Mouse (Mus musculus): ENCODE data around the gene Dnmt3a. TPM values are rescaled to one million over a fixed set of nuclear protein-coding genes. Genes with fewer than 3 reads are reported as not detected.

Gene Dnmt3a
- polyA plus RNA-seq, 1 experiment from 2014 or later, result 142 TPM

GRCm38 (mm10) chr12:3838009-3838408 lies 32.2 kb downstream of the Dnmt3a start:
- Histone ChIP-seq H3K4me2 (no peak overlapping the region), H3K27me3 (replicated peaks) (no peaks in the 10 kb centered on the region), H3K9ac (no peak overlapping the region), H3K4me1 (replicated peaks) (peaks cover 62% of the 10 kb centered on the region), H3K4me3 (no peak overlapping the region), H3K9me3 (replicated peaks) (no peaks in the 10 kb centered on the region), H3K27ac (ENCODE audit: poor library complexity, severe bottlenecking) (no peak overlapping the region), H3K36me3 (peaks cover 73% of the 10 kb centered on the region)
- 68% methylated on average over 4 of the region's 4 CpGs for WGBS
- ATAC-seq (ENCODE audit: insufficient number of reproducible peaks, low FRiP score), result no peak

- H3K36me3 ChIP-seq, result peaks cover 77% of the 10 kb centered on the region
- 87% methylated on average over 1 of the region's 1 CpGs for WGBS
Observed at GRCm38 (mm10) chr12:3839662-3840061, 33.9 kb downstream of the Dnmt3a start.

DNA sequence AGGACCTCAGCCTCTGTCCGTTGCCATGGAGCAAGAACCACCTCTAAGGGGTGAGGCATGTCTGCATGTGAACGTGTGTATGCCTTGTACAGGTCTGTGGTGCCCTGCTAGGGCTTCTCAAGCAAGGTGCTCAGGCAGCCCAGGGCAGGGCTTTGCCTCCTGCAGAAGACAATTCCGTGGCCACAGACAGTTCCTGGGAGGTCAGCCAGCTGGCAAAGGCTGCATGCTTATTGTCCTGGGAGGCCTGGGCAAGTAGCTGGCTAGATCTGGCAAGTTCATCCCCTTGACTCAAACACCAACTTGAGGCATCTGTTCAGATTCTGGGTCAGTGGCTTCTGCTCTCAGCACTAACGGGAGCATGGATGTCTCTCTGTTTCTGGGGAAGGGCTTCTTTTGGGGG lies 35.3 kb downstream of the Dnmt3a start:
- Histone ChIP-seq H3K9ac (no peak overlapping the region), H3K9me3 (replicated peaks) (no peaks in the 10 kb centered on the region), H3K27me3 (replicated peaks) (no peaks in the 10 kb centered on the region), H3K36me3 (peaks cover 74% of the 10 kb centered on the region), H3K4me2 (no peak overlapping the region), H3K4me1 (replicated peaks) (peaks cover 49% of the 10 kb centered on the region), H3K27ac (ENCODE audit: poor library complexity, severe bottlenecking) (no peak overlapping the region), H3K4me3 (no peak overlapping the region)
- ATAC-seq (ENCODE audit: insufficient number of reproducible peaks, low FRiP score), result no peak
- WGBS, result 64% methylated on average over 4 of the region's 4 CpGs

More at GRCm38 (mm10) chr12:3839662-3840061, 33.9 kb downstream of the Dnmt3a start:
- H3K27ac ChIP-seq (ENCODE audit: poor library complexity, severe bottlenecking), result no peak overlapping the region
- no peak overlapping the region for H3K4me2 ChIP-seq
- H3K9ac ChIP-seq, result no peak overlapping the region
- peaks cover 62% of the 10 kb centered on the region for H3K4me1 ChIP-seq (replicated peaks)
- ATAC-seq (ENCODE audit: insufficient number of reproducible peaks, low FRiP score), result no peak
- no peaks in the 10 kb centered on the region for H3K27me3 ChIP-seq (replicated peaks)
- H3K9me3 ChIP-seq (replicated peaks), result no peaks in the 10 kb centered on the region
- H3K4me3 ChIP-seq, result no peak overlapping the region

GRCm38 (mm10) chr12:3842843-3843242 lies 37.0 kb downstream of the Dnmt3a start:
- Histone ChIP-seq H3K9me3 (replicated peaks) (no peaks in the 10 kb centered on the region), H3K4me1 (replicated peaks) (peaks cover 46% of the 10 kb centered on the region), H3K9ac (peak overlapping the region; percentile 49; the same call in 1 of the 2 replicates), H3K27ac (ENCODE audit: poor library complexity, severe bottlenecking) (peak overlapping the region; percentile 77), H3K27me3 (replicated peaks) (no peaks in the 10 kb centered on the region), H3K4me3 (no peak overlapping the region), H3K4me2 (peak overlapping the region; percentile 32; the same call in 1 of the 2 replicates), H3K36me3 (peaks cover 61% of the 10 kb centered on the region)
- ATAC-seq (ENCODE audit: insufficient number of reproducible peaks, low FRiP score), result no peak
- WGBS, result 53% methylated on average over 6 of the region's 6 CpGs

- Histone ChIP-seq H3K36me3 (peaks cover 59% of the 10 kb centered on the region), H3K27me3 (replicated peaks) (no peaks in the 10 kb centered on the region), H3K4me2 (peak overlapping the region; percentile 32), H3K4me1 (replicated peaks) (peaks cover 42% of the 10 kb centered on the region), H3K9ac (peak overlapping the region; percentile 49; the same call in 1 of the 2 replicates), H3K4me3 (no peak overlapping the region), H3K27ac (ENCODE audit: poor library complexity, severe bottlenecking) (peak overlapping the region; percentile 77), H3K9me3 (replicated peaks) (no peaks in the 10 kb centered on the region)
- 6% methylated on average over 7 of the region's 7 CpGs for WGBS
- ATAC-seq (ENCODE audit: insufficient number of reproducible peaks, low FRiP score), result peak; percentile 57; the same call in 1 of the 2 replicates
Observed at GRCm38 (mm10) chr12:3843371-3843861, 37.6 kb downstream of the Dnmt3a start.

- no peak overlapping the region for H3K4me3 ChIP-seq
- peaks cover 58% of the 10 kb centered on the region for H3K36me3 ChIP-seq
- 0 out of 2 replicates have a peak overlapping the region, but pooled peaks have one; percentile 43 for H3K9ac ChIP-seq
- peak overlapping the region; percentile 32 for H3K4me2 ChIP-seq
- H3K9me3 ChIP-seq (replicated peaks), result no peaks in the 10 kb centered on the region
- H3K27ac ChIP-seq (ENCODE audit: poor library complexity, severe bottlenecking), result peak overlapping the region; percentile 77
- H3K27me3 ChIP-seq (replicated peaks), result no peaks in the 10 kb centered on the region
- peaks cover 42% of the 10 kb centered on the region for H3K4me1 ChIP-seq (replicated peaks)
- WGBS, result 18% methylated on average over 7 of the region's 7 CpGs
- ATAC-seq (ENCODE audit: insufficient number of reproducible peaks, low FRiP score), result peak; percentile 43; the same call in 1 of the 2 replicates
Observed at GRCm38 (mm10) chr12:3843918-3844317, 38.1 kb downstream of the Dnmt3a start.

DNA sequence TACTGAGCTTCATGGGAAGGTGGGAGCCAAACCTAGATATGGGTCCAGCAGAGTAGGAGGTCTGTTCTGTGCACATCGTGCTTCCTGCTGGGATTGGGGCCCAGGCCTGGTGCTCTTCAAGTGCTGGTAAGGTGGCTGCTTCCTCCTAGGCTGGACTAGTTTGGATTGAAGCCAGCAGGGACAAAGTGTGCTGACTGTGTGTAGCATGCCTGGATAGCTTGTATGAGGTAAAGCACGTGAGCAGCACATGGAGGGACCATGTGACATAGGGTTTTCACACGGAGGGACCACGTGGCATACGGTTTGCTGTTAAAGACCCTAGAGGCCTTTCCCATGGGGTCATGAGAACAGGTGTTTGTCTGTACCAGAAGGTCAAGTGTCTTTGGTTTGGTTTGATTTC lies 38.5 kb downstream of the Dnmt3a start:
- Histone ChIP-seq H3K27ac (ENCODE audit: poor library complexity, severe bottlenecking) (peak overlapping the region; percentile 77), H3K4me3 (no peak overlapping the region), H3K9me3 (replicated peaks) (no peaks in the 10 kb centered on the region), H3K27me3 (replicated peaks) (no peaks in the 10 kb centered on the region), H3K4me1 (replicated peaks) (peaks cover 42% of the 10 kb centered on the region), H3K9ac (no peak overlapping the region), H3K4me2 (0 out of 2 replicates have a peak overlapping the region, but pooled peaks have one; percentile 32), H3K36me3 (peaks cover 57% of the 10 kb centered on the region)
- 58% methylated on average over 5 of the region's 5 CpGs for WGBS
- ATAC-seq (ENCODE audit: insufficient number of reproducible peaks, low FRiP score), result peak; percentile 41; the same call in 1 of the 2 replicates

GRCm38 (mm10) chr12:3849481-3849880 lies 43.7 kb downstream of the Dnmt3a start:
- H3K36me3 ChIP-seq, result peaks cover 64% of the 10 kb centered on the region
- no peak overlapping the region for H3K4me3 ChIP-seq
- H3K9me3 ChIP-seq (replicated peaks), result no peaks in the 10 kb centered on the region
- ATAC-seq (ENCODE audit: insufficient number of reproducible peaks, low FRiP score), result peak; percentile 27; the same call in 1 of the 2 replicates
- H3K27me3 ChIP-seq (replicated peaks), result no peaks in the 10 kb centered on the region
- H3K4me1 ChIP-seq (replicated peaks), result peaks cover 10% of the 10 kb centered on the region
- no peak overlapping the region for H3K9ac ChIP-seq
- 90% methylated on average over 13 of the region's 13 CpGs for WGBS
- no peak overlapping the region for H3K27ac ChIP-seq (ENCODE audit: poor library complexity, severe bottlenecking)
- H3K4me2 ChIP-seq, result no peak overlapping the region

DNA sequence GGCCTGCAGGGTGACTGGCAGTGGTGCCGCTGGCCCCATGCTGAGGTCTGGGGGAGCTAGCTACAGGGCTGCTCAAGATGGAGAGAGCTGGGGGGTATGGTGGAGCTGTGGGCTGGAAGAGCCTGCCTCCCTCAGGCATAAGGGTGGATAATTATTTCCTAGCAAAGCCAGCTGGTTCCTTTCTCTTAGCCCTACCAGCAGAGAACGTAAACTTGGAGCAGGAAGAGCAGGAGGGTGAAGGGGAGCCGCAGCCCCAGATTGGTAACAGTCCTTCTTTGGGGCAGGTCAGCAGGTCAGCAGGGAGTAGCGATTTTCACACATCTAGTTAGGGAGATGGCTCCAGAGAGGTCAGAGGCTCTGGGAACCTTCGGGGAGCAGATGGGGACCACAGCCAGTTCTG lies 44.4 kb downstream of the Dnmt3a start:
- no peak for ATAC-seq (ENCODE audit: insufficient number of reproducible peaks, low FRiP score)
- H3K4me1 ChIP-seq (replicated peaks), result peaks cover 13% of the 10 kb centered on the region
- WGBS, result 48% methylated on average over 5 of the region's 5 CpGs
- no peak overlapping the region for H3K4me3 ChIP-seq
- no peaks in the 10 kb centered on the region for H3K27me3 ChIP-seq (replicated peaks)
- no peak overlapping the region for H3K9ac ChIP-seq
- peaks cover 64% of the 10 kb centered on the region for H3K36me3 ChIP-seq
- no peaks in the 10 kb centered on the region for H3K9me3 ChIP-seq (replicated peaks)
- H3K27ac ChIP-seq (ENCODE audit: poor library complexity, severe bottlenecking), result no peak overlapping the region
- no peak overlapping the region for H3K4me2 ChIP-seq

GRCm38 (mm10) chr12:3850731-3851130 lies 44.9 kb downstream of the Dnmt3a start:
- no peak for ATAC-seq (ENCODE audit: insufficient number of reproducible peaks, low FRiP score)
- Histone ChIP-seq H3K36me3 (peaks cover 59% of the 10 kb centered on the region), H3K27ac (ENCODE audit: poor library complexity, severe bottlenecking) (no peak overlapping the region)

DNA sequence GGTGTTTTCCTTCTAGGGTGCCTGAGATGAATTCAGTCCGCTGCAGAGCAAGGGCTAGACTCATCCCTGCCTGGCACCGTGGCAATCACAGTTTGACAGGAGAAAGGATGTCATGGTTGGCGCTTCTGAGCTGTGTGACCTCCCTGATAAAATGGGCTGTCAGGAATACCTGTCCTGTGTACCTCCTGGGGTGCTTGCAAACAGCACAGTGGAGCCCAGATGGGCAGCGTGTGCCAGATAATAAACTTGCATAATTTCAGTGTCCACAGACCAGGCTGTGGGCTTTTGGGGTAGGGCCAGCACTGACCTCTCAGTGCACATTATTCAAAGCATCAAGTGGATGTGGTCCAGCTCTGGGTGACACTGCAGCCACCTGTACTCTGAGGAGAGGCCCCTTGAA lies 45.4 kb downstream of the Dnmt3a start:
- no peaks in the 10 kb centered on the region for H3K27me3 ChIP-seq (replicated peaks)
- no peaks in the 10 kb centered on the region for H3K9me3 ChIP-seq (replicated peaks)
- no peak for ATAC-seq (ENCODE audit: insufficient number of reproducible peaks, low FRiP score)
- peaks cover 54% of the 10 kb centered on the region for H3K36me3 ChIP-seq
- H3K4me2 ChIP-seq, result no peak overlapping the region
- H3K9ac ChIP-seq, result no peak overlapping the region
- H3K4me1 ChIP-seq (replicated peaks), result peaks cover 22% of the 10 kb centered on the region
- WGBS, result 83% methylated on average over 4 of the region's 4 CpGs
- H3K4me3 ChIP-seq, result no peak overlapping the region
- no peak overlapping the region for H3K27ac ChIP-seq (ENCODE audit: poor library complexity, severe bottlenecking)

More at GRCm38 (mm10) chr12:3850731-3851130, 44.9 kb downstream of the Dnmt3a start:
- H3K4me1 ChIP-seq (replicated peaks), result peaks cover 19% of the 10 kb centered on the region
- no peak overlapping the region for H3K4me3 ChIP-seq
- H3K9me3 ChIP-seq (replicated peaks), result no peaks in the 10 kb centered on the region
- H3K27me3 ChIP-seq (replicated peaks), result no peaks in the 10 kb centered on the region
- 60% methylated on average over 6 of the region's 6 CpGs for WGBS
- H3K9ac ChIP-seq, result no peak overlapping the region
- no peak overlapping the region for H3K4me2 ChIP-seq

- 57% methylated on average over 5 of the region's 5 CpGs for WGBS
- Histone ChIP-seq H3K9me3 (replicated peaks) (no peaks in the 10 kb centered on the region), H3K36me3 (peaks cover 58% of the 10 kb centered on the region), H3K9ac (no peak overlapping the region), H3K27me3 (replicated peaks) (no peaks in the 10 kb centered on the region), H3K4me3 (no peak overlapping the region), H3K4me2 (no peak overlapping the region), H3K4me1 (replicated peaks) (peaks cover 34% of the 10 kb centered on the region), H3K27ac (ENCODE audit: poor library complexity, severe bottlenecking) (no peak overlapping the region)
- no peak for ATAC-seq (ENCODE audit: insufficient number of reproducible peaks, low FRiP score)
Observed at GRCm38 (mm10) chr12:3852521-3852920, 46.7 kb downstream of the Dnmt3a start.

All from heart, embryonic 12.5 days (tissue).